Mouse (Mus musculus) myocyte (in vitro differentiated cells): ENCODE data around the gene Tmigd3. TPM values are rescaled to one million over a fixed set of nuclear protein-coding genes. Genes with fewer than 3 reads are reported as not detected.

Experiments
- H3K27me3 ChIP-seq: one replicate; pipeline ENCODE4 v1.6.1; 2011; ENCODE audit not compliant: control insufficient read depth, insufficient read depth, insufficient read length
- H3K36me3 ChIP-seq: one replicate; pipeline ENCODE4 v1.6.1; 2011; ENCODE audit not compliant: control insufficient read depth, insufficient read depth
- H3K4me2 ChIP-seq: one replicate; pipeline ENCODE4 v1.6.1; 2011; ENCODE audit warnings: low read depth, control low read depth
- H3K4me3 ChIP-seq: one replicate; pipeline ENCODE4 v1.5.1; 2011; ENCODE audit warnings: mild to moderate bottlenecking, control low read depth, moderate library complexity
- H3K79me2 ChIP-seq: one replicate; pipeline ENCODE4 v1.6.1; 2011; ENCODE audit not compliant: control insufficient read depth, insufficient read depth
- H3ac ChIP-seq: one replicate; pipeline ENCODE4 v1.6.1; 2011; ENCODE audit not compliant: control insufficient read depth, insufficient read length
- CEBPB ChIP-seq: IDR thresholded peaks from 2 replicates; pipeline ENCODE4 v1.6.1; 2011; ENCODE audit warnings: mild to moderate bottlenecking, moderate library complexity; ENCODE audit not compliant: poor library complexity, insufficient read depth, severe bottlenecking
- E2F4 ChIP-seq: IDR thresholded peaks from one replicate; pipeline ENCODE4 v1.6.1; 2011; ENCODE audit warnings: mild to moderate bottlenecking, control low read depth, moderate library complexity; ENCODE audit not compliant: insufficient read depth
- MAX ChIP-seq: IDR thresholded peaks from one replicate; pipeline ENCODE4 v1.6.1; 2011; ENCODE audit warnings: low read depth, mild to moderate bottlenecking, control low read depth
- MYOD1 ChIP-seq, 3 experiments: IDR thresholded peaks; one replicate each; pipeline ENCODE4 v1.6.1; 2011; ENCODE audit warnings: control low read depth in 2 of 3, low read depth in 2 of 3, mild to moderate bottlenecking in 2 of 3, moderate library complexity in 1 of 3; ENCODE audit not compliant: insufficient read length in 2 of 3, control insufficient read depth in 1 of 3
- MYOG ChIP-seq, 3 experiments: IDR thresholded peaks; one replicate each; pipeline ENCODE4 v1.6.1; 2011; ENCODE audit warnings: control low read depth in 2 of 3, low read depth in 2 of 3, mild to moderate bottlenecking in 2 of 3; ENCODE audit not compliant: insufficient read length in 2 of 3, control insufficient read depth in 1 of 3, insufficient read depth in 1 of 3
- POLR2A ChIP-seq: IDR thresholded peaks from one replicate; pipeline ENCODE4 v1.6.1; 2011; ENCODE audit warnings: low read depth, mild to moderate bottlenecking, control low read depth, moderate library complexity; ENCODE audit not compliant: insufficient read length
- POLR2AphosphoS2 ChIP-seq: IDR thresholded peaks from one replicate; pipeline ENCODE4 v1.6.1; 2011; ENCODE audit warnings: low read depth, control low read depth; ENCODE audit not compliant: insufficient read length
- REST ChIP-seq: IDR thresholded peaks from one replicate; pipeline ENCODE4 v1.6.1; 2011; ENCODE audit warnings: mild to moderate bottlenecking, control low read depth, moderate library complexity; ENCODE audit not compliant: insufficient read depth, insufficient read length
- SRF ChIP-seq: IDR thresholded peaks from one replicate; pipeline ENCODE4 v1.6.1; 2011; ENCODE audit warnings: low read depth; ENCODE audit not compliant: control insufficient read depth, insufficient read length
- TCF12 ChIP-seq: IDR thresholded peaks from one replicate; pipeline ENCODE4 v1.6.1; 2011; ENCODE audit warnings: mild to moderate bottlenecking, control low read depth; ENCODE audit not compliant: poor library complexity, insufficient read depth, severe bottlenecking
- TCF3 ChIP-seq: IDR thresholded peaks from one replicate; pipeline ENCODE4 v1.6.1; 2011; ENCODE audit warnings: low read depth, control low read depth; ENCODE audit not compliant: insufficient read length
- USF1 ChIP-seq: IDR thresholded peaks from one replicate; pipeline ENCODE4 v1.6.1; 2011; ENCODE audit warnings: low read depth, mild to moderate bottlenecking, control low read depth, moderate library complexity
- polyA plus RNA-seq: library from polyadenylated mRNA; unstranded; fragments of >200 nt; fragmentation: generic; extraction: Trizol; gene quantifications from one replicate; pipeline ENCODE4 v1.2.1, GENCODE M21; 2012; ENCODE audit warnings: missing spikeins

Gene Tmigd3
- polyA plus RNA-seq, 1 experiment: 0.48 TPM

DNA sequence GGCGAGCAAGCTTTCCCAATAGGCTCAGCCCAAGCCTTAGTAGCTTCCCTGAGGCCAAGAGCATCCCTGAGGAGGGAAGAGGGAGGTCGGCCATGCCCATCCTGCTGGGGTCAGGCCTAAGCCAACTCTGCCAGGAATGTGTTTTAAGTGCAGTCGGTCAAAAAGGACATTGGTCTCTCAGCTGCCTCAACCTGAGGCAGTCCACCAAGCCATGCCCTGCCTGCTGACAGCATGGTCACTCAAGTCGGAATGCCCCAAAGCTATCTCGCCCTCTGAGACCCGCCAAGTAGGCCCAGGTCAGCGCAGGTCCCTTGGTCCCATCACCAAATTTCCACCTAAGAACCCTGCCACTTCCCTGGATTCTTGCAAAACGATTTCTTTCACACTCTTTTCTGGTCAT, 8.0 kb downstream of the Tmigd3 start:
- H3K79me2 ChIP-seq: no peaks in the 10 kb centered on the region
- no peak overlapping the region for H3ac ChIP-seq
- H3K27me3 ChIP-seq: peaks cover 18% of the 10 kb centered on the region
- H3K36me3 ChIP-seq: no peaks in the 10 kb centered on the region
- TF ChIP-seq POLR2AphosphoS2 (no peak), MYOD1 (IDR thresholded peaks at IDR 0.05; ENCODE audit: control insufficient read depth in 1 of 3, insufficient read length in 2 of 3, low read depth in 2 of 3) (no peak), USF1 (no peak), TCF3 (no peak), CEBPB (no peak), POLR2A (no peak), E2F4 (no peak), MAX (no peak), SRF (no peak), TCF12 (no peak), MYOG (IDR thresholded peaks at IDR 0.05; ENCODE audit: control insufficient read depth in 1 of 3, insufficient read depth in 1 of 3, insufficient read length in 2 of 3, low read depth in 2 of 3) (no peak), REST (no peak)
- H3K4me2 ChIP-seq: no peak overlapping the region
- no peak overlapping the region for H3K4me3 ChIP-seq

DNA sequence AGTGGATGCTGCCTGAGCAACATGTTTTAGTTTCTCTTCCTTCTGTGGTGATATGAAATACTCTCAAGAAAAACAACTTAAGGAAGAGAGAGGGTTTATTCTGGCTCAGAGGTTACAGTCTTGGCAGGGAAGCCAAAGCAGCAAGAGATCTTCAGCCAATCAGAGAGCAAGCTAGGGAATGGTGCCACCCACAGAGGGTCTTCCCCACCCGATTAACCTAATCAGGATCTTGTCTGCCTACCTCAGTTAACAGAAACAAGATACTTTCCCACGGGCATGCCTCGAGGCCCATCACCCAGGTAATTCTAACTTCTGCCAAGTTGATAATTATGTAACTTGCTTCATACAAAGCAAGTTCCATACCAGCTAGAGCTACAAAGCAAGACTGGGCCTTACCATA, 9.7 kb downstream of the Tmigd3 start:
- Histone ChIP-seq H3K27me3 (peaks cover 18% of the 10 kb centered on the region), H3ac (no peak overlapping the region), H3K36me3 (no peaks in the 10 kb centered on the region), H3K4me2 (no peak overlapping the region), H3K79me2 (no peaks in the 10 kb centered on the region), H3K4me3 (no peak overlapping the region)
- TF ChIP-seq MYOG (IDR thresholded peaks at IDR 0.05; ENCODE audit: control insufficient read depth in 1 of 3, insufficient read depth in 1 of 3, insufficient read length in 2 of 3, low read depth in 2 of 3): no peak
- no peak for TF ChIP-seq POLR2AphosphoS2
- no peak for TF ChIP-seq POLR2A
- TF ChIP-seq TCF12: no peak
- no peak for TF ChIP-seq MYOD1 (IDR thresholded peaks at IDR 0.05; ENCODE audit: control insufficient read depth in 1 of 3, insufficient read length in 2 of 3, low read depth in 2 of 3)
- no peak for TF ChIP-seq REST
- TF ChIP-seq SRF: no peak
- TF ChIP-seq USF1: no peak

DNA sequence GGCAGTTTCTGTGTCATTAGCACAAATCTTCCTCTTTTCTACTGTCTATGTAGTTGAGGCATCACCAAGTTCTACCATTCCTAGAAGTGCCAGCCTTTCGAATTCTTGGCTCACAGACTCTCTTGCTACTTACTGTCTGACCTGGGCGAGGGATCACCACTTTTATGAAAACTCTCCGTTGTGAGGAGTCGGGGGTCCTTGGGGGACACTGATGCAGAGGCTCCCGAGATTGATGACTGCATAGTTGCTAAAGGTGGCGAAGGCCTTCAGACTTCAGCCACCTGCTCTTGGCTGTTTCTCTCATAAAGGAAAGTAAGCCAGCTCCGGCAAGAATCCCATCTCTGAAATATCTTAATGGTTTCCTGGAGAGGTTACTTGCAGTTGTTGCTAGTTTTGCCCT, 11.4 kb downstream of the Tmigd3 start:
- H3K4me3 ChIP-seq: no peak overlapping the region
- TF ChIP-seq SRF (no peak), MAX (no peak), POLR2A (no peak), POLR2AphosphoS2 (no peak), CEBPB (no peak), TCF3 (no peak)
- H3K36me3 ChIP-seq: no peaks in the 10 kb centered on the region
- no peaks in the 10 kb centered on the region for H3K79me2 ChIP-seq
- H3K4me2 ChIP-seq: no peak overlapping the region
- H3ac ChIP-seq: no peak overlapping the region
- peaks cover 18% of the 10 kb centered on the region for H3K27me3 ChIP-seq

DNA sequence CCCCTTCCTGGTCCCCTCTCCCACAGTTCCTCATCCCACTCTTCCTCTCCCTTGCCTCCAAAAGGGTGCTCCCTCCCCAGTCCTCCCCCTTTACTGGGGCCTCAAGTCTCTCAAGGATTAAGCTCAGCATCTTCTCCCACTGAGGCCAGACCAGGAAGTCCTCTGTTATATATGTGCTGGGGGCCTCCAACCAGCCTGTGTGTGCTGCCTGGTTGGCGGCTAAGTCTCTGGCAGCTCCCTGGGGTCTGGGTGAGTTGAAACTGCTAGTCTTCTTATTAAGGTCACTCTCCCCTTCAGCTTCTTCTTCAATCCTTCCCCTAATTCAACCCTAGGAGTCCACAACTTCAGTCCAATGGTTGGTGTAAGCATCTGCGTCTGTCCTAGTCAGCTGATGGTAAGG, 12.4 kb downstream of the Tmigd3 start:
- H3ac ChIP-seq: no peak overlapping the region
- H3K79me2 ChIP-seq: no peaks in the 10 kb centered on the region
- no peak overlapping the region for H3K4me2 ChIP-seq
- H3K4me3 ChIP-seq: no peak overlapping the region
- peaks cover 18% of the 10 kb centered on the region for H3K27me3 ChIP-seq
- TF ChIP-seq POLR2AphosphoS2: no peak
- TF ChIP-seq CEBPB: no peak
- TF ChIP-seq SRF: no peak
- TF ChIP-seq TCF3: no peak
- no peak for TF ChIP-seq E2F4
- TF ChIP-seq REST: no peak
- TF ChIP-seq TCF12: no peak
- no peak for TF ChIP-seq USF1
- no peak for TF ChIP-seq MYOG (IDR thresholded peaks at IDR 0.05; ENCODE audit: control insufficient read depth in 1 of 3, insufficient read depth in 1 of 3, insufficient read length in 2 of 3, low read depth in 2 of 3)
- no peak for TF ChIP-seq MAX
- no peak for TF ChIP-seq POLR2A
- TF ChIP-seq MYOD1 (IDR thresholded peaks at IDR 0.05; ENCODE audit: control insufficient read depth in 1 of 3, insufficient read length in 2 of 3, low read depth in 2 of 3): no peak
- H3K36me3 ChIP-seq: no peaks in the 10 kb centered on the region

DNA sequence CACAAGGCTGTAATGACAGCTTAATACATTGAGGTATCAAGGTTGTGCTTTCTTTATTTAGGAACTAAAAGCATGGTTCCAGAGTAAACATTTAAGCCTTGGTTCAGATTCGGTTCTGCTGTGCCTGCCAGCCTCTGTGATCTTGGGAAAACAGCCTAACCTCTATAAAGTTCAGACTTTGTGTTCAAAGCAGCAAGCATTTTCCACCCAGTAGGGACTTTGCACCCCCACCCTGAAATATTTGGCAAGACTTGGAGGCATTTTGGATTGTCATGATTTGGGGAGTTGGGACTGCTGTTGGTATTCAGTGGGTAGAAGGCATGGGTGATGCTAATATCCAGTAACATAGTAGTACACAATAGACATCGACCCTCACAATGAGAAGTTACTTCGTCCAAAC, 18.3 kb downstream of the Tmigd3 start:
- H3K79me2 ChIP-seq: no peaks in the 10 kb centered on the region
- H3K4me3 ChIP-seq: no peak overlapping the region
- no peaks in the 10 kb centered on the region for H3K27me3 ChIP-seq
- TF ChIP-seq POLR2AphosphoS2: no peak
- TF ChIP-seq E2F4: no peak
- no peak for TF ChIP-seq MYOG (IDR thresholded peaks at IDR 0.05; ENCODE audit: control insufficient read depth in 1 of 3, insufficient read depth in 1 of 3, insufficient read length in 2 of 3, low read depth in 2 of 3)
- TF ChIP-seq USF1: no peak
- no peak for TF ChIP-seq MAX
- TF ChIP-seq REST: no peak
- no peak for TF ChIP-seq SRF
- no peak for TF ChIP-seq TCF3
- TF ChIP-seq POLR2A: no peak
- no peak for TF ChIP-seq CEBPB
- no peaks in the 10 kb centered on the region for H3K36me3 ChIP-seq
- H3K4me2 ChIP-seq: no peak overlapping the region
- no peak overlapping the region for H3ac ChIP-seq
